Mouse (Mus musculus): Measurements from ENCODE around the gene Gm43552. TPM values are rescaled to one million over a fixed set of nuclear protein-coding genes. Genes with fewer than 3 reads are reported as not detected.
A peak's percentile ranks its signal among the peaks of the same experiment; 100 is the strongest.
"Not testable (repeated sequence)": the region's sequence is repeated elsewhere in the genome, so short reads cannot be mapped to it uniquely, and the experiment has no call there.

The Gm43552 gene
- polyA plus RNA-seq, 1 experiment from 2014 or later = not detected

DNA sequence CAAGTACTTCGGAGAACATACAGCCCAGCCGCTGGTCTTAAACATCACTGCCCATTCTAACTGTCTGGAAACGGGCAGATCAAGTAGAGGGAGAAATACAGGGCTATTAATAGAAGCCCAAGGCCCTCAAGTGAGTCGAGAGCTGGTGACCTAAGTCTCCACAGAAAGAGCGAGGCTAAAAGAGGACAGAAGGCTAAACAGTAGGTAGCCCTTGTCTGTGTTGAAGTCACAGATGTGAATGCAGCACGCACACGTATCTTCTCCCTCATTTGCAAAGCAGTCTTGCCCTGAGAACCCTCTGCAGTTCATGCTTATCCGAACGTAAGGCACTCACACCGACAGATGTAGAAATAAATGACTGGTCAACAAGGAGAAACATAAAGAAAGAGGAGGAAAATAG is 5.3 kb downstream of the Gm43552 start:
- 83% methylated on average over 10 of the region's 10 CpGs for WGBS

GRCm38 (mm10) chr5:65486514-65486913 is 6.1 kb downstream of the Gm43552 start:
- no peak overlapping the region for H3K4me2 ChIP-seq (replicated peaks)
- no peak overlapping the region for H3K9ac ChIP-seq
- no peak overlapping the region for H3K4me3 ChIP-seq (replicated peaks)
- no peak overlapping the region for H3K27ac ChIP-seq
- no peak for ATAC-seq
- WGBS = 64% methylated on average over 2 of the region's 2 CpGs
- no peaks in the 10 kb centered on the region for H3K36me3 ChIP-seq
- H3K4me1 ChIP-seq (replicated peaks) = peaks cover 5% of the 10 kb centered on the region; the same call in 1 of the 2 replicates
- H3K9me3 ChIP-seq = no peaks in the 10 kb centered on the region
- H3K27me3 ChIP-seq (replicated peaks) = no peaks in the 10 kb centered on the region

More for the DNA sequence above, 5.3 kb downstream of the Gm43552 start:
- no peak for ATAC-seq
- Histone ChIP-seq H3K4me2 (replicated peaks) (no peak overlapping the region), H3K4me3 (replicated peaks) (no peak overlapping the region), H3K27ac (no peak overlapping the region), H3K9ac (no peak overlapping the region), H3K27me3 (replicated peaks) (no peaks in the 10 kb centered on the region), H3K9me3 (no peaks in the 10 kb centered on the region), H3K36me3 (no peaks in the 10 kb centered on the region), H3K4me1 (replicated peaks) (peaks cover 8% of the 10 kb centered on the region; the same call in 1 of the 2 replicates)

GRCm38 (mm10) chr5:65482996-65483395 is 9.6 kb downstream of the Gm43552 start:
- Histone ChIP-seq H3K36me3 (no peaks in the 10 kb centered on the region), H3K27ac (no peak overlapping the region), H3K4me3 (replicated peaks) (no peak overlapping the region), H3K27me3 (replicated peaks) (no peaks in the 10 kb centered on the region), H3K9ac (no peak overlapping the region), H3K4me1 (replicated peaks) (peaks cover 7% of the 10 kb centered on the region; the same call in 1 of the 2 replicates), H3K4me2 (replicated peaks) (no peak overlapping the region), H3K9me3 (no peaks in the 10 kb centered on the region)
- WGBS = 79% methylated on average over 4 of the region's 4 CpGs
- no peak for ATAC-seq

DNA sequence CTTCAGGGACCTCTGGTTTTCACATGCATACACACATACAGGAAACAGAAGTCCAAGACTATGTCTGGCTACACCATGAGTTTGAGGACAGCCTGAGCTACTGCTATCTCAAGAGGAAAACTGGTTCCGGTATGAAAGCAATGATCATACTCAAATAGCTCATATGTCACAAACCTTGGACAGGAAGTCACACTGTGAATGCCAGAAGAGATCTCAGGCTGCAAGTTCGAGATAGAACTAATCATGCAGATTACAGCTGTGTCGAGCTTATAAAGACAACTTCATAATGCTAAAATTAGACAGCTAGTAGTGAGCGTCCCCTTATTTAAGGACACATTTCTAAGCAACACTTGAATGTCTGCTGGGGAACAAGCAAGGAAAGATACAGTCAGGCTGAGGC is 12.1 kb downstream of the Gm43552 start:
- H3K4me1 ChIP-seq (replicated peaks) = 0 out of 2 replicates have a peak, but pooled peaks cover 3% of the 10 kb centered on the region
- H3K36me3 ChIP-seq = no peaks in the 10 kb centered on the region
- 72% methylated on average over 4 of the region's 4 CpGs for WGBS
- H3K9ac ChIP-seq = no peak overlapping the region
- H3K9me3 ChIP-seq = no peaks in the 10 kb centered on the region
- ATAC-seq = no peak
- no peak overlapping the region for H3K4me2 ChIP-seq (replicated peaks)
- H3K27ac ChIP-seq = no peak overlapping the region
- H3K4me3 ChIP-seq (replicated peaks) = no peak overlapping the region
- no peaks in the 10 kb centered on the region for H3K27me3 ChIP-seq (replicated peaks)

DNA sequence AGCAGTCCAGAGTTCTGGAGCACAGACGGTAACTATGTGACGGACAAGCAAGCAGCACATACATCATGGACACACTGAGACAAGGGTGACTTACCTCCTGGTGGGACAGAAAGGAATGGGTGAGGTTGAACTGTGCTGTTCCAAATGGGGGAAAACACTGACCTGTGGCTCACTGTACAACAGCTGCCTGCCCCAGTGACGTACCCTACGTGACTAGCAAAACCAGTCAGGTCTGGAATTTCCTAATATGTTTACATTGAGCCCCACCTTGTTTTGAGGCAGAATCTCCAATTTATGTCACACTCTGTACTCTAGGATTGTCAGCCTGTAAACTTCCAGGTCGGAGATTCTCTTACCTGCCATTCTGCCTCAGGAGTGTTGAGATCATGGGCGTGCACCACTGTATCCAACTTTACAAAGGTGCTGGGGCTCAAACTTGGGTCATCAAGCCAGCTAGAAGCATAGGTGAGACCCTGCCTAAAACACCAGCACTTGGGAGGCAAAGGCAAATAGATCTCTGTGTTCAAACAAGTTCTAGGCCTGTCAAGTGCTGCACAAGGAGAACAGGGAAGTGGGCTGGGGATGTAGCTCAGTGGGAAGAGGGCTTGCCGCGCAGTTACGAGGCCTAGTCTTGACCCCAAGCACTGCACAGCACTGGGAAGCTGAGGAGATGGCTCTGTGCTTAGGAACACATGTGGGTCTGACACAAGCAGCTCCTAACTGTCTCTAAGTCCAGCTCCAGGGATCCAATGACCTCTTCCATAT is 12.8 kb downstream of the Gm43552 start:
- Histone ChIP-seq H3K27ac (peak overlapping the region; percentile 64), H3K4me1 (replicated peaks) (0 out of 2 replicates have a peak, but pooled peaks cover 3% of the 10 kb centered on the region), H3K4me3 (replicated peaks) (no peak overlapping the region), H3K36me3 (no peaks in the 10 kb centered on the region), H3K9ac (no peak overlapping the region), H3K4me2 (replicated peaks) (no peak overlapping the region), H3K9me3 (no peaks in the 10 kb centered on the region), H3K27me3 (replicated peaks) (no peaks in the 10 kb centered on the region)
- ATAC-seq = peak; percentile 87
- 78% methylated on average over 9 of the region's 9 CpGs for WGBS

DNA sequence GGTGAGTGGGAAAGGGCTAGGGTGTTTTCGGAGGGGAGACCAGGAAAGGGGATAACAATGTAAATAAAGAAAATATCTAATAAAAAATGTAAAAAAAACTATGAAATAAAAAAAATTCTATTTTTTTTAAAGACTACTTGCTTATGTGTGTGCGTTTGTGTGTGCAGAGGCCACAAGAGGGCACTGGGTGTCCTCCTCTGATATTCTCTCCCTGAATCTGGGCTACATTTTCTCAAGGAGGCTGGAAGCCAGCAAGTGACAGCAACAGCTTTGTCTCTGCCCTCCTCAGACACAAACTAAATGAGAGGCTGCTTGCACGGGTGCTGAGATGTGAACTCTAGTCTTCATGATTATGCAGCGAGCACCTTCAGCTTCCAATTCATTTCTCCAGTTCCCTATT is 14.4 kb downstream of the Gm43552 start:
- WGBS = 70% methylated on average over 4 of the region's 4 CpGs
- H3K4me2 ChIP-seq (replicated peaks) = no peak overlapping the region
- no peak overlapping the region for H3K27ac ChIP-seq
- no peak for ATAC-seq
- H3K27me3 ChIP-seq (replicated peaks) = no peaks in the 10 kb centered on the region
- no peaks in the 10 kb centered on the region for H3K36me3 ChIP-seq
- no peak overlapping the region for H3K9ac ChIP-seq
- H3K9me3 ChIP-seq = no peaks in the 10 kb centered on the region
- H3K4me1 ChIP-seq (replicated peaks) = 0 out of 2 replicates have a peak, but pooled peaks cover 3% of the 10 kb centered on the region
- no peak overlapping the region for H3K4me3 ChIP-seq (replicated peaks)

GRCm38 (mm10) chr5:65476739-65477138 is 15.9 kb downstream of the Gm43552 start:
- H3K9ac ChIP-seq; H3K4me3 ChIP-seq (replicated peaks); H3K27me3 ChIP-seq (replicated peaks); H3K4me2 ChIP-seq (replicated peaks); ATAC-seq; H3K9me3 ChIP-seq; H3K4me1 ChIP-seq (replicated peaks); H3K27ac ChIP-seq; H3K36me3 ChIP-seq: not testable (repeated sequence)
- WGBS = 98% methylated on average over 4 of the region's 4 CpGs

DNA sequence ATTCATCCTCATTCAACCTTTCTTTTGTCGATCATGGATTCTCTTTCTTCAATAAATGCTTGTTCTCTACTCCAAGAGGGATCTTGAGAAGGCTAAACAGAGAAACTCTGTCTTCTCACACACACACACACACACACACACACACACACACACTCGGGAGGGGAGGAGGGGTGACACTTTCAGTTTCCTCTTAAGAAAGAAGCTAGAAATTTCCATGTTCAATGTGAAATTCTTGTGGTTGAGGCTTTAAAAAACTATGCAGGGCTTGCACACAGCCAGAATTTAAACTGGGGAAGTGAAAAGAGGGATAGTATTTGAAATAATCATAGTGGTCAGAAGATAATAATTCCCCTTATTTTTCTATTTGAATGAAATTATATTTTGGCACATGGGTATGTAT is 16.8 kb downstream of the Gm43552 start:
- WGBS = 64% methylated on average over 2 of the region's 2 CpGs
- H3K9me3 ChIP-seq = no peaks in the 10 kb centered on the region
- no peak overlapping the region for H3K4me3 ChIP-seq (replicated peaks)
- no peak overlapping the region for H3K27ac ChIP-seq
- H3K4me1 ChIP-seq (replicated peaks) = 0 out of 2 replicates have a peak, but pooled peaks cover 3% of the 10 kb centered on the region
- no peak overlapping the region for H3K4me2 ChIP-seq (replicated peaks)
- H3K36me3 ChIP-seq = no peaks in the 10 kb centered on the region
- no peak for ATAC-seq
- H3K27me3 ChIP-seq (replicated peaks) = no peaks in the 10 kb centered on the region
- no peak overlapping the region for H3K9ac ChIP-seq

- H3K9me3 ChIP-seq = no peaks in the 10 kb centered on the region
- H3K36me3 ChIP-seq = peaks cover 10% of the 10 kb centered on the region; the same call in 1 of the 2 replicates
- 88% methylated on average over 6 of the region's 6 CpGs for WGBS
- no peak overlapping the region for H3K4me2 ChIP-seq (replicated peaks)
- no peak overlapping the region for H3K4me3 ChIP-seq (replicated peaks)
- no peaks in the 10 kb centered on the region for H3K27me3 ChIP-seq (replicated peaks)
- H3K4me1 ChIP-seq (replicated peaks) = no peaks in the 10 kb centered on the region
- no peak overlapping the region for H3K9ac ChIP-seq
- no peak for ATAC-seq
- H3K27ac ChIP-seq = no peak overlapping the region
Measured at GRCm38 (mm10) chr5:65469766-65470165, 22.9 kb downstream of the Gm43552 start.

DNA sequence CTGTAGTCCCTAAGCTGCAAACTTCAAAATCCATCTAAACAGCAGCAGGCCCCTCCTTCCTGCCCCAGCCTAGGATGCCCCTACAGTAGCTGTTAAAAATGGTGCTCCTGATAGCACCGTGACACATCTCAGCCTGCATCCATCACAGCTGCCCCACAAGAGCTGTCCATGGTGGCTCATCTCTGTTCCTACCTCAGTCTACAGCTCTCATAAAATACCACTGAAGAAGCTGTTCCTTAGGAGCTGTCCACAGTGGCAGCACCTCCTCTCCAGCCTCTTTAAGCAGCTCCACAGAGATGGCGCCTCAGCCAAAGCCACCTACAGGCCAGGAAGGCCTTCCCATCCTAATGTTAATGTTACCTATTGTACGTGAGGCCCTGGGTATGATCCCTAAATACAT is 25.7 kb downstream of the Gm43552 start:
- H3K4me2 ChIP-seq (replicated peaks) = no peak overlapping the region
- H3K27me3 ChIP-seq (replicated peaks) = no peaks in the 10 kb centered on the region
- H3K4me1 ChIP-seq (replicated peaks) = no peaks in the 10 kb centered on the region
- peaks cover 13% of the 10 kb centered on the region for H3K36me3 ChIP-seq
- ATAC-seq = no peak
- H3K4me3 ChIP-seq (replicated peaks) = no peak overlapping the region
- WGBS = 65% methylated on average over 3 of the region's 3 CpGs
- H3K9me3 ChIP-seq = no peaks in the 10 kb centered on the region
- H3K27ac ChIP-seq = no peak overlapping the region
- H3K9ac ChIP-seq = no peak overlapping the region

GRCm38 (mm10) chr5:65460361-65460760 is 32.3 kb downstream of the Gm43552 start:
- Histone ChIP-seq H3K27me3 (replicated peaks) (no peaks in the 10 kb centered on the region), H3K27ac (no peak overlapping the region), H3K4me3 (replicated peaks) (no peak overlapping the region), H3K4me2 (replicated peaks) (no peak overlapping the region), H3K9me3 (no peaks in the 10 kb centered on the region), H3K9ac (no peak overlapping the region), H3K4me1 (replicated peaks) (no peaks in the 10 kb centered on the region), H3K36me3 (peaks cover 4% of the 10 kb centered on the region)
- ATAC-seq = no peak
- WGBS = 89% methylated on average over 14 of the region's 14 CpGs

DNA sequence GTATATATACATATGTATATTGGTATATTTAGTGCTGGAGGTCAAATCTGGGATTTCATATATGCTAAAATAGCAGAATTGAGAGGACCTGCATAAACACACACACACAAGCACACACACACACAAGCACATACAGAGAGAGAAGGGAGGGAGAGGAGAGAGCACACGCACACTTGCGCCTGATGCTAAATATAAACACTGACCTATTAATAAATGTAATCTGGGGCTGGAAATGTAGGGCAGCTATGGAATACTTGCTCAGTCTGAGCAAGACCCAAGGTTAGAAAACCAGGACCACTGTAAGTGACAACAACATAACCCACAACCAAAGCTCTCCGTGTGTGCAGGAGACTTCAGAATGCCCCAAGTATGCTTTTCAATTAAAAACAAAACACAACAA is 33.2 kb downstream of the Gm43552 start:
- H3K4me1 ChIP-seq (replicated peaks) = no peaks in the 10 kb centered on the region
- no peak for ATAC-seq
- H3K9ac ChIP-seq = no peak overlapping the region
- H3K4me3 ChIP-seq (replicated peaks) = no peak overlapping the region
- H3K36me3 ChIP-seq = peaks cover 3% of the 10 kb centered on the region; the same call in 1 of the 2 replicates
- WGBS = 63% methylated on average over 3 of the region's 3 CpGs
- no peaks in the 10 kb centered on the region for H3K27me3 ChIP-seq (replicated peaks)
- H3K27ac ChIP-seq = no peak overlapping the region
- no peaks in the 10 kb centered on the region for H3K9me3 ChIP-seq
- H3K4me2 ChIP-seq (replicated peaks) = no peak overlapping the region

- Histone ChIP-seq H3K9me3 (no peaks in the 10 kb centered on the region), H3K4me3 (replicated peaks) (no peak overlapping the region), H3K27ac (0 out of 2 replicates have a peak overlapping the region, but pooled peaks have one; percentile 3), H3K4me2 (replicated peaks) (no peak overlapping the region), H3K27me3 (replicated peaks) (no peaks in the 10 kb centered on the region), H3K4me1 (replicated peaks) (no peaks in the 10 kb centered on the region), H3K36me3 (no peaks in the 10 kb centered on the region), H3K9ac (no peak overlapping the region)
- 60% methylated on average over 5 of the region's 5 CpGs for WGBS
- no peak for ATAC-seq
Measured at GRCm38 (mm10) chr5:65457846-65458245, 34.8 kb downstream of the Gm43552 start.
